Mouse (Mus musculus): ENCODE data around the gene Zfp966. TPM values are rescaled to one million over a fixed set of nuclear protein-coding genes. Genes with fewer than 3 reads are reported as not detected.
"Not testable (repeated sequence)": the region's sequence is repeated elsewhere in the genome, so short reads cannot be mapped to it uniquely, and the experiment has no call there.

The Zfp966 gene
- polyA plus RNA-seq (2012; ENCODE audit: insufficient read depth, insufficient read length, low replicate concordance, missing spikeins): not detected in 2 replicates

DNA sequence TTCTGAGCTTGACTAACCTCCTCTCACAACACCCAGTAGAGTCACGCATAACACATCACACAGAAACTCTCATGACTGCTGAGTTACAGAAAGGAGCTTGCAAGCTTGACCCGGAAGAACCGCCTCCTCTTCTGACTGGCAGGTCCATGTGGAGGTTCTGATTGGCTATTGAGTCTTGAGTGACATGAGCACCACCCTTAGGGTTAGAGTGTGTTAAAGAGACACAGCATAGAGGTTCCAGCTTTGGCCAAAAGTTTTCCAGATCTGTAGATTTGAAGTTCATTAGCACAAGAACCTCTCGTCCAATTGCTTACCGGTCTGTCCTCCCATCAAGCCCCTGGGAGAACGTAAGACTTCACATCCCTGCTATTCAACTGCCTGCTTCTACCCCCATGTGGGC, at the start of gene Zfp966:
TSS of gene Zfp966 (minus strand) at position 101 of the 400 bp plus-strand sequence.
- not testable (repeated sequence) for H3K4me3 ChIP-seq (ENCODE audit: insufficient read depth, low read depth, low read length); H3K4me1 ChIP-seq (ENCODE audit: control insufficient read depth, insufficient read depth, low read length); H3K27ac ChIP-seq (ENCODE audit: insufficient read depth, low read depth, low read length)
- WGBS: no CpG with 5 or more reads among the region's 6 CpGs

DNA sequence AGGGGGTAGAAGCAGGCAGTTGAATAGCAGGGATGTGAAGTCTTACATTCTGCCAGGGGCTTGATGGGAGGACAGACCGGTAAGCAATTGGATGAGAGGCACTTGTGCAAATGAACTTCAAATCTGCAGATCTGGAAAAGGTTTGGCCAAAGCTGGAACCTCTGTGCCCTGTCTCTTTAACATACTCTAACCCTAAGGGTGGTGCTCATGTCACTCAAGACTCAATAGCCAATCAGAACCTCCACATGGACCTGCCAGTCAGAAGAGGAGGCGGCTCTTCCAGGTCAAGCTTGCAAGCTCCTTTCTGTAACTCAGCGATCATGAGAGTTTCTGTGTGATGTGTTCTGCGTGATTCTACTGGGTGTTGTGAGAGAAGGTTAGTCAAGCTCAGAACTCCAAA, 34.1 kb upstream of the Zfp966 start, which contains the start of gene Gm2026:
TSS of gene Gm2026 (plus strand) at position 301 of the 400 bp plus-strand sequence.
- H3K4me3 ChIP-seq (ENCODE audit: insufficient read depth, low read depth, low read length); H3K4me1 ChIP-seq (ENCODE audit: control insufficient read depth, insufficient read depth, low read length); H3K27ac ChIP-seq (ENCODE audit: insufficient read depth, low read depth, low read length): not testable (repeated sequence)
- WGBS: no CpG with 5 or more reads among the region's 4 CpGs

DNA sequence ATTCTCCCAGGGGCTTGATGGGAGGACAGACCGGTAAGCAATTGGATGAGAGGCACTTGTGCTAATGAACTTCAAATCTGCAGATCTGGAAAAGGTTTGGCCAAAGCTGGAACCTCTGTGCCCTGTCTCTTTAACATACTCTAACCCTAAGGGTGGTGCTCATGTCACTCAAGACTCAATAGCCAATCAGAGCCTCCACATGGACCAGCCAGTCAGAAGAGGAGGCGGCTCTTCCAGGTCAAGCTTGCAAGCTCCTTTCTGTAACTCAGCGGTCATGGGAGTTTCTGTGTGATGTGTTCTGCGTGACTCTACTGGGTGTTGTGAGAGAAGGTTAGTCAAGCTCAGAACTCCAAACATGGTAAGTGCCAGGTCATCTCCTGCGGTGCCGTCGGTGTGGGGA, 61.9 kb downstream of the Zfp966 start, which contains the start of gene Gm6710:
TSS of gene Gm6710 (plus strand) at position 196 of the 400 bp plus-strand sequence.
- H3K4me3 ChIP-seq (ENCODE audit: insufficient read depth, low read depth, low read length); H3K27ac ChIP-seq (ENCODE audit: insufficient read depth, low read depth, low read length); H3K4me1 ChIP-seq (ENCODE audit: control insufficient read depth, insufficient read depth, low read length): not testable (repeated sequence)
- WGBS: no CpG with 5 or more reads among the region's 7 CpGs

Other genes with a start within 250 kb of the Zfp966 start
- not detected in 2 replicates for gene Zfp969, start 227.5 kb downstream of the Zfp966 start, polyA plus RNA-seq (2012; ENCODE audit: insufficient read depth, insufficient read length, low replicate concordance, missing spikeins)
- not detected in 2 replicates for gene Gm2007, start 189.6 kb downstream of the Zfp966 start, polyA plus RNA-seq (2012; ENCODE audit: insufficient read depth, insufficient read length, low replicate concordance, missing spikeins)
- gene Gm14288, start 130.0 kb downstream of the Zfp966 start, polyA plus RNA-seq (2012; ENCODE audit: insufficient read depth, insufficient read length, low replicate concordance, missing spikeins): not detected in 2 replicates
- not detected in 2 replicates for gene Gm6710, start 61.9 kb downstream of the Zfp966 start, polyA plus RNA-seq (2012; ENCODE audit: insufficient read depth, insufficient read length, low replicate concordance, missing spikeins)
- not detected in 2 replicates for gene Gm2026, start 34.2 kb upstream of the Zfp966 start, polyA plus RNA-seq (2012; ENCODE audit: insufficient read depth, insufficient read length, low replicate concordance, missing spikeins)
- gene Gm2004, start 218.7 kb upstream of the Zfp966 start, polyA plus RNA-seq (2012; ENCODE audit: insufficient read depth, insufficient read length, low replicate concordance, missing spikeins): not detected in 2 replicates

Data from olfactory bulb, adult 2 months (tissue).